ENCODE assay signal across 27 mouse cellular contexts in the genomic region with DNA sequence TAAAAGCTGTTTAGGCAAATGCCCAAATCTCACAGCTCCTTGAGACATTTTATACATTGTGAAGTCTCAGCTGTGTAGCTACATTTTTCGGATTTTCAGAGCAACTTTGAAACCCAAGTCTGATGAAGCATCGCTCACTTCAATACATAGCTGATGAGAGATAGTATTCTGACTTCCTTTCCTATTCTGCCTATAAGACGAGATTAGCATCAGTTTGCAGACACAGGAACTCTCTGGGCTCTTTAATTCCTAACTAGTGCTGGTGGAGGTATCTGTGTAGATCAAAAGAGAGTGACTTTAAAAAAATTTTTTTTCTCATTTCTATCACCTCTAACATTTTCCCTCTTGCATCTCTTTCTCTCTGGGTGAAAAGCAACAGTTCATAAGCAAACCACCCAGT. TPM values are rescaled to one million over a fixed set of nuclear protein-coding genes. Genes with fewer than 3 reads are reported as not detected.
DNase-seq lines count a peak whose midpoint lies in the region; ATAC-seq lines count a peak whose summit lies in the region.
"Had no signal": no experiment of that assay in that cellular context is flagged by ENCODE, and none has a peak within 500 bp of the region (broad histone marks: within the 10 kb centered on the region; RNA-seq: fewer than 3 reads in every experiment).

No protein-coding gene starts in this region.

- H3K4me3 ChIP-seq in limb, embryonic 10.5 days: no peak overlapping the region
- H3K4me3 ChIP-seq: embryonic facial prominence, embryonic 10.5 days; embryonic facial prominence, embryonic 12.5 days; forebrain, embryonic 13.5 days; forebrain, embryonic 15.5 days had no signal

- no peaks in the 10 kb centered on the region for H3K9me3 ChIP-seq in limb, embryonic 10.5 days (replicated peaks)
- H3K9me3 ChIP-seq: embryonic facial prominence, embryonic 10.5 days; embryonic facial prominence, embryonic 12.5 days; forebrain, embryonic 13.5 days; forebrain, embryonic 15.5 days had no signal

- H3K27ac ChIP-seq in limb, embryonic 10.5 days: no peak overlapping the region
- H3K27ac ChIP-seq: embryonic facial prominence, embryonic 10.5 days; embryonic facial prominence, embryonic 12.5 days; forebrain, embryonic 13.5 days; forebrain, embryonic 15.5 days had no signal

- no peaks in the 10 kb centered on the region for H3K4me1 ChIP-seq in limb, embryonic 10.5 days
- H3K4me1 ChIP-seq: embryonic facial prominence, embryonic 10.5 days; embryonic facial prominence, embryonic 12.5 days; forebrain, embryonic 13.5 days; forebrain, embryonic 15.5 days had no signal

- DNase-seq in CD4-positive helper T cell, adult 2 months (ENCODE audit: low read depth, low spot score): peak; percentile 37
- DNase-seq in gastrocnemius, postnatal 14 days: no peak
- no peak for DNase-seq in thymus, adult 18-20 months
- DNase-seq in limb, embryonic 10.5 days (ENCODE audit: low spot score): no peak
- DNase-seq: adrenal gland, adult 8-10 months; adrenal gland, postnatal 14 days; B cell, adult 2 months; cerebellum, adult 11 months; cerebellum, adult 18-20 months; cerebellum, adult 8-10 months; cerebellum, postnatal 10 days; cerebellum, postnatal 25 days; forebrain, postnatal 0 days had no signal

- ATAC-seq in CD4-positive, CD25-positive, alpha-beta regulatory T cell, adult 4 months: peak; percentile 54
- ATAC-seq in inflammation-experienced regulatory T-cells, adult 6 months: peak; percentile 54
- ATAC-seq: forebrain, embryonic 13.5 days; forebrain, embryonic 15.5 days; forebrain, postnatal 0 days had no signal

- H3K36me3 ChIP-seq in limb, embryonic 10.5 days: no peaks in the 10 kb centered on the region
- H3K36me3 ChIP-seq: embryonic facial prominence, embryonic 10.5 days; embryonic facial prominence, embryonic 12.5 days; forebrain, embryonic 15.5 days had no signal

- no peaks in the 10 kb centered on the region for H3K27me3 ChIP-seq in limb, embryonic 10.5 days (ENCODE audit: low read depth, poor library complexity, severe bottlenecking)
- H3K27me3 ChIP-seq: embryonic facial prominence, embryonic 12.5 days; forebrain, embryonic 13.5 days; forebrain, embryonic 15.5 days had no signal

- intact Hi-C loops in gastrocnemius, postnatal 14 days (cut with DNase I; ENCODE audit: low total_unique reads): no loop called here

- 80% methylated on average over 3 of the region's 3 CpGs for WGBS in limb, embryonic 10.5 days

RNA-seq across cellular contexts. Expression of a gene that starts 26.6 kb away (rescaled TPM):
- 10 to 100 TPM; 31.4 to 42.4 TPM for polyA plus RNA-seq in CD4-positive, CD25-positive, alpha-beta regulatory T cell, adult 4 months (2017; shearing (Covaris generic))
- polyA plus RNA-seq in inflammation-experienced regulatory T-cells, adult 6 months (2017; shearing (Covaris generic)): 10 to 100 TPM; 65.0 to 80.7 (median 69.6) TPM
- total RNA-seq in gastrocnemius, postnatal 14 days (2021): not detected
- not detected in 2 replicates for polyA plus RNA-seq in limb, embryonic 10.5 days (2016; fragmentation: Nextera tagmentation; extraction: Ambion mirVana)
- total RNA-seq: adrenal gland, adult 18-20 months; adrenal gland, postnatal 14 days; adrenal gland, postnatal 4 days; ES-E14; forebrain, postnatal 0 days; MEL had no signal
- polyA plus RNA-seq: brain, embryonic 14.5 days; cortical plate, adult 2 months; embryonic facial prominence, embryonic 10.5 days; embryonic facial prominence, embryonic 12.5 days; embryonic facial prominence, embryonic 14.5 days; forebrain, embryonic 11.5 days; forebrain, embryonic 13.5 days; forebrain, embryonic 15.5 days; forebrain, postnatal 0 days had no signal

Comparison
In these comparisons a context has a peak if more than half of its experiments do, and no peak if none do; other contexts are left out.
1. RNA of a gene that starts 26.6 kb away (polyA plus RNA-seq): 65.0 to 80.7 TPM in inflammation-experienced regulatory T-cells, adult 6 months and 31.4 to 42.4 TPM in CD4-positive, CD25-positive, alpha-beta regulatory T cell, adult 4 months; not detected in limb, embryonic 10.5 days; every median in the first group is over 10 times any median in the second.